Mouse (Mus musculus): ENCODE results near the gene Zswim4.

- TF ChIP-seq CTCF (IDR thresholded peaks at IDR 0.05; ENCODE audit: low read depth) = no peak
- TF ChIP-seq EP300 (IDR thresholded peaks at IDR 0.05; ENCODE audit: low read depth) = no peak
These were observed 14.2 kb downstream of the Zswim4 start for GRCm38 (mm10) chr8:84222566-84223165.
